Mouse (Mus musculus) lung, postnatal 0 days (tissue): Measurements from ENCODE around the gene Mien1.

Experiments
- CTCF ChIP-seq: IDR thresholded peaks from 2 replicates; pipeline ENCODE4 v1.5.1; 2016; ENCODE audit warnings: antibody characterized with exemption, mild to moderate bottlenecking
- EP300 ChIP-seq: IDR thresholded peaks from 2 replicates; pipeline ENCODE4 v1.6.1; 2016; ENCODE audit warnings: antibody characterized with exemption, mild to moderate bottlenecking, control low read depth

GRCm38 (mm10) chr11:98487526-98488040 is 48.8 kb upstream of the Mien1 start:
- no peak for TF ChIP-seq CTCF
- no peak for TF ChIP-seq EP300
